Mouse (Mus musculus) heart, postnatal 36 days (tissue): ENCODE data around the gene Cacfd1. TPM values are rescaled to one million over a fixed set of nuclear protein-coding genes. Genes with fewer than 3 reads are reported as not detected.

Experiments used
- DNase-seq, 2 experiments: peaks; one replicate each; pipeline ENCODE4 v3.0.0; 2021 to 2022
- intact Hi-C: fragments of 180-260 bp; cut with DNase I; formaldehyde crosslinking; loops from one replicate; pipeline ENCODE4 v1.15.1; 2025
- total RNA-seq, 2 experiments: library from RNA; stranded (reverse); gene quantifications; 2 replicates each; pipeline ENCODE4 v1.2.3; 2021

The Cacfd1 gene
- total RNA-seq: 10 to 100 TPM; 41.0 to 44.2 TPM

DNA sequence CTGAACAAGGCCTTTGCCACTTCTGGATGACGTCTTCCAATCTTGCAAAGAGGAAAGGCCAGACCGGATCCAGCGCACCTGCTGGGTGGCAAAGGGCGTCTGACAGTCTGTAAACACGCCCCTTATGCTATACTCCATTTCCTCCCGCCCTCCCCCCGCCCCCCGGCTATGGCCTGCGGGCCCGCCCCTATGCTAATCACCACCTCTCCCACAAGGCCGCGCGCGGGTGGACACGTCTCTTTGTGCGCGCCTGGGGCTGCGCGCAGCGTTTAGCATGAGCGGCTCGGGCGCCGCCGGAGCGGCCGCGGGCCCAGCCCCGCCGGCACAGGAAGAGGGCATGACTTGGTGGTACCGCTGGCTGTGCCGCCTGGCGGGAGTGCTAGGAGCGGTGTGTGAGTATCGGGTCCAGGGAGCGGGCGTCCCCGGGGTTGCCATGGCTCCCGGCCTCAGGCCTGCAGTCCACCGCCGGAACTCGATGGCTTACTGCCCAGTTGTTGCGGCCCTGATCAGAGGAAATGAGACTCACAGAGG is at the start of gene Cacfd1:
TSS of gene Cacfd1 (plus strand) at position 213 of the 531 bp plus-strand sequence.
- peak; percentile 82 to 88 for DNase-seq
- intact Hi-C loops: loop anchor here (5.0 kb wide), 2 partner anchors 42 to 77 kb away; partner anchors contain the start of genes Stkld1 and Surf4

DNA sequence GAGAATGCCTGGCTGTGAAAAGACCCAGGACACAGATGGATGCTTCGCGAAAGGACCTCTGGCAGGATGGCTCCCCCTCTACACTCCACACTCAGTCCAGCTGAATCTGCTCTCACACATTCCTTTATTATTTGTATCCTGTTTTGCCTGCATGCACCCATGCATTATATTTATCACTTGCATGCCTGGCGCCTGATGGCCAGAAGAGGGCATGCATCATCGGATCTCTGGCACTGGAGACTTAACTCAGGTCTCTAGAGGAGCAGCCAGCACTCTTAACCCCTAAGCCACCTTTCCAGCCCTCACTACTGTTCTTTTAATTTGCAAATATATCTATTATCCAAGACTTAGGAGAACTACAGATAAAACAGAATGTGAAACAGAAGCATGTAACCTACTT is 49.0 kb upstream of the Cacfd1 start:
- DNase-seq: no peak
- intact Hi-C loops: no loop called here

DNA sequence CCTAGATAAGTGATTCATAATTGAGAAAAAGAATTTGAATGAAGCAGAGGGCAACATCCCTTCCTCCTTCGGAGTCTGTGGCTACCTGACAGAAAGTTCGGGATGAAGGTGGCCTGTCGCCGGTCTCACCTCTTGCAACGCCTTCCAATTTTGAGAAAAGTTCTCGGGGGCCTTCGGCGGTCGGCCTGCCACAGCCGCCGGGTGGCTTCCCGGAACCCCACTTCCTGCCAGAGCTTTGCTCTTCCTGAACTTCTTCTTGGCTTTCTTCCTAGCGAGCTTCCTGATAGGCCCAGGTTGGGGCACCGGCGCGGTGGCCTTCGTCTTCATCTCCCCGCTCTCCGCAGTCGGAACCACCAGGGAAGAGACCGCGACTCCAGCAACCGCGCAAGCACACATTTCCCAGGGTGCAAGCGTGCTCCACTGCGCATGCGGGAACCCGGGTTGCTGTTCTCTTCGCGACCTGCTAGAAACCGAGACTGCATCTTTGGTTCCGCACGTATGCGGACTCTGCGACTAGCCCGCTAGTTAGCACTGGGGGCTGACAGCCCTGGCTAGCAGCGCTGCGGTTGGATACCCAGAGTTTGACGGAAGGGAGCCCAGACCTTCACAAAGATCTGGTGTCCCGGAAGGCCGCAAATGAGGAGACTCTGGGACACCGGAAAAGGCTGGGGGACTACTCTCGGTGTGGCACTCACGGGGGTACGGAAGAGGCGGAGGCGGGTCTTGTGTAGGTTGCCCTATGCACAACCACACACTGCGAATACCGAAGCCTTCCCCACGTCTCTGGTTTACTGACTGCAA is 45.6 kb upstream of the Cacfd1 start, which contains the start of gene Rexo4:
TSS of gene Rexo4 (minus strand) at position 464 of the 801 bp plus-strand sequence.
- intact Hi-C loops: loop anchor here (2.0 kb wide), 2 partner anchors 29 to 61 kb away; partner anchors contain the start of genes Stkld1 and Surf6

DNA sequence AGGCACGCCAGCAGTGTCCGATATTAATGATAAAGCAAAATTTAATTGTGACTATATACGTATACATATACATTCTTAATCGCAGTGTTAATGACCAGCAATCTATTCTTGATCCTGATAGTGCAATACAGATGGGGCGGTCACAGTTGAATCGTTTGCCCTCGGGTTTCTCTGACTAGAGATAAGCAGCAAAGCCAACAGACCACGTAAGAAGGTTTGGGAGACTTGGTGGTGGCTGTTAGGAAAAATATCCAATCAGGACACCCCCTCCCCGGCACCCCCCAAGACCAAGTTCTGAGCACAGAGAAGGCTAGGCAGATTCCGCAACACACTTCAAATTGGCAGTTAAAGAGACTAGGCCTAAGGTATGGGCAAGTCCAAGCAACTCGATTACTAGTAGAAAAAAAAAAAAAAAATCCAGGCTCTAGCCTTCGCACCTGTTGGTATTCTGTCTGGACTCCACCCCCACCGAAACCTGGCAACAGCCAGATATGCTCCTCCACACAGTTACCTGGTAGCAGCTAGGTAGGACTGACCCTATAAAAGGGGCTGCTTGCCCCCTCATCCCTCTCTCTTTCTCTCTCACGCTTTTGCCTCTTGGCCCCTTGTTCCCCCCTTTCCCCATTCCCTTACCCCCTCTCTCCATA is 44.9 kb upstream of the Cacfd1 start:
- intact Hi-C loops: loop anchor here (2.0 to 5.0 kb wide), 2 partner anchors 42 to 62 kb away; partner anchors contain the start of genes Cacfd1 and Surf6
- DNase-seq: no peak

More for the DNA sequence above, 45.6 kb upstream of the Cacfd1 start, which contains the start of gene Rexo4:
- peak; percentile 92 to 97 for DNase-seq

DNA sequence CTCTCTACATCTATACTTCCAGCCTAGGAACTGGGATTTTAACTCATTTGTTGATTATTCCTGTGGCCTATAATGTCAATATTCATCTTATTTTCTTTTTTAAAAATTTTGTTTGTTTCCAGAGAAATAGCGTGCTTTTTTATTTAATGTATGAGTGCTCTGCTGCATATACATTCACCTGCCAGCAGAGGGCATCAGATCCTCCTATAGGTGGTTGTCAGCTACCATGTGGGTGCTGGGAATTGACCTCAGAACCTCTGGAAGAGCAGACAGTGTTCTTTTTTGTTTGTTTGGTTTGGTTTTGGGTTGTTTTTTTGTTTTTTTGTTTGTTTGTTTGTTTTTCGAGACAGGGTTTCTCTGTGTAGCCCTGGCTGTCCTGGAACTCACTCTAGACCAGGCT is 42.5 kb upstream of the Cacfd1 start:
- intact Hi-C loops: loop anchor here (5.0 kb wide), 1 partner anchor 40 kb away; the partner anchor contains the start of gene Cacfd1
- no peak for DNase-seq

DNA sequence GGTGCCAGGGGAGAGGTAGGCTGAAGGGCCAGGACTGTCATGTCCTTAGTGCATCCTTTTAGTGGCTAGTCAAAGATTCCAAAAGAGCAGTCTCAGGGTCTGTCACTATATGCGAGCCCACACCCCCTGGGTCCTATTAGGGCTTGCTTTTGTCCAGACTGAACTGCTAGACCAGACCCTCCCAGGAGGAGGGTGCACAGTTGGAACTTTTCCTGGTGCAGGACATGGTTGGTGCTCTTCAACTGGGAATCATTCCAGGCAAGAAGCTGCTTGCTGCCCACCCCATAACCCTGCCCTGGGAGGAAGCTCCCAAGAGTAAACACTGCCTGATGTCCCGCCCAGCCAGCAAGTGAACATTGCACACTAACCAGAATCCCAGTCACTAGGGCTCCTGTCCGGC is 36.6 kb upstream of the Cacfd1 start, which contains the start of gene Adamts13:
TSS of gene Adamts13 (plus strand) at position 301 of the 400 bp plus-strand sequence.
- intact Hi-C loops: no loop called here
- no peak for DNase-seq

DNA sequence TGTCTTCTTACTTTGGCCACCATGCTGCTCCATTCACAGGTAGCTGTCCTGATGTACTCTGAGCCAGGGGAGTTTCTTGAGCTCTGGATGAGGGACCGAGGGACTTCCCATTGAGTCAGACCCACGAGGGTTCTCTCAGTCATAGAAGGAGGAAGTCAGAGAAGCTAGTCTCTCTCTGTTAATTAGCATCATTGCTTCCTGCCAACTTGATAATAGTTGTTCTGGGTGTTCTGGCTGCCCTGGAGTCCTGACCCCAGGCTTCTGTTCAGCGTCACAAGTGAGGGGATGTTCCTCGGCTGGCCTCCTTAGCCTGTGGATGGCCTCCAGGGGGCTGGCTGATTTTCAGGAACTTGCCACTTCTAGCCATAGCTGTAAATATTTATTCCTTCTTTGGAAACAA is 35.8 kb upstream of the Cacfd1 start:
- no peak for DNase-seq
- intact Hi-C loops: no loop called here

DNA sequence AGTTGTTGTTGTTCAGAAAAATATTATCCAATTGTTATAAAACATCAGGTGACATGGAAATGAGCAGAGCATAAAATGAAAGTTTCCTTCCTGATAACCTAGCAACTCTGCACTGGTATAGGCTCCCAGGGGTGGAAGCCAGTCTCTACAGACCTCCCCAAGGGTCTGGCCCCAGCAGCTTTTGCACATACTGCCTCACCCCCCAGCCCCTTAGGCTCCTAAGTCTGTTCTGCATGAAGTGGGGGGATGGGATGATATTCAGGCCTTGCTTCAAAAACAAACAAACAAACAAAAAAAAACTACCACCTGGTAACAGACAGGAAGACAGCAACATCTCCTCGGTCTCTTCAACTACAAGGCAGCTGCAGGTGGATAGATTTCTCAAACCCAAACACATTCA is 29.4 kb upstream of the Cacfd1 start:
- DNase-seq: no peak
- intact Hi-C loops: no loop called here

DNA sequence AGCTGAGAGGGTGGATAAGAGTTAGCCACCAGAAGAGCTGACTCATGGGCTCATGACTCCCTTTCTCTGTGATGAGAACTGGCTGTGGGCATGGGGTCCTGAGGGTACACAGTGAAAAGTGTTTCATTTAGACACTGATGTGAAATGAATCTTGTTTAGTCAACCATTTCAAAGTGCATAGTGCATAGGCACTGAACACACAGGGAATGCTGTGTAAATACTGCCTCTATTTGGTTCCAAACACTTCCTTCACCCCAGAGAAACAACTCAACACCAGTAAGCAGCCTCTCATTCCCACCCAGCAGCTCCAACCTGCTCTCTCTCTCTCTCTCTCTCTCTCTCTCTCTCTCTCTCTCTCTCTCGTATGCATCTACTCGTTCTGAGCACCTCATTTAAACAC is 25.5 kb upstream of the Cacfd1 start:
- intact Hi-C loops: no loop called here
- DNase-seq: no peak

DNA sequence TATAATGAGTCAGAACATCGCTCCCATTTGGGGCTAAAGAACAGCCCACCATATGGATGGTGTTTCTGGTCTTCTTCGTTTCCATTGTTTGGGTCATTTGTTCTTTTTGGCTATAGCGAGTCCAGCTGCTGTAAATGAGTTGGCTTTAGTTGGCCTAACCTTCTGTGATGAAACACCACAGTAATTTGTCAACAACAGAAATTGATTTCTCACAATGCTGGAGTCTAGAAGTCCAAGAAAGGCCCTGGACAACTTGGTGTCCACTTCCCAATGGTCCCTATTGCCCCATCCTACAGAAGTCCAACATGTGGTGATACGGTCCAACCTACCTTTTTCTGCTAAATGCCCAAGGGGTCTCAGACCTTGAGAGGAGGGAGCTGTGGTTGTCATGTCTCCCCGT is 25.1 kb upstream of the Cacfd1 start:
- intact Hi-C loops: no loop called here
- no peak for DNase-seq

DNA sequence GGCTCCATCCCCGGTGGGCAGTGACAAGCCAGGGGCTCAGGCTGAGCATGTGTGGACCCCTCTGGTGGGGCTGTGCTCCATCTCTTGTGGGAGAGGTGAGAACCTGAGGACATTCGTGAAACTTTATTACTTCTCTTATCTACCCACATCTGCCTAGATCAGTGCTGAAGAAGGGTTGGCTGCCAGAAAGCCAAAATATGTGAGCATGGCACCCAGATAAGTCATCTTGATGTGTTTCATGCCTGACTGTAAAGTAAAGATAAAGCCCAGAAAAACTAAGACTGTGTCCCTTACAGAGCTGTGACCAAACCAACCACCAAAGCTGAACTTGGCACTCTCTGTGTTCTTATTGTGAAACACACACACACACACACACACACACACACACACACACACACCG is 15.8 kb upstream of the Cacfd1 start:
- intact Hi-C loops: no loop called here
- no peak for DNase-seq

DNA sequence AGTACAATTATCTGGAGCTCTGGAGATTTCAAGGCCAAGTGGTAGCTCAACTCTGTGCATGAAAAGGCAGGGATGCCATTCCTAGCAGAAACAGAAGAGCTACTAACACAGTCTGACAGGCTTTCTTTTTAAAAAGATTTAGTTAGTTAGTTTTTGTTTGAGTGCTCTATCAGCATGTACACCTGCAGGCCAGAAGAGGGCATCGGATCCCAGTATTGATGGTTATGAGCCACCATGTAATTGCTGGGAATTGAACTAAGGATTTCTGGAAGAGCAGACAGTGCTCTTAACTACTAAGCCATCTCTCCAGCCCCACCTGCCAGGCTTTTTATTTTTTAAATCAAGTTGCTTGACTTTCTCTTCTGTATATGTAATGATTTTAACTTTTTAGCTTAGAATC is 12.2 kb upstream of the Cacfd1 start:
- no peak for DNase-seq
- intact Hi-C loops: no loop called here

DNA sequence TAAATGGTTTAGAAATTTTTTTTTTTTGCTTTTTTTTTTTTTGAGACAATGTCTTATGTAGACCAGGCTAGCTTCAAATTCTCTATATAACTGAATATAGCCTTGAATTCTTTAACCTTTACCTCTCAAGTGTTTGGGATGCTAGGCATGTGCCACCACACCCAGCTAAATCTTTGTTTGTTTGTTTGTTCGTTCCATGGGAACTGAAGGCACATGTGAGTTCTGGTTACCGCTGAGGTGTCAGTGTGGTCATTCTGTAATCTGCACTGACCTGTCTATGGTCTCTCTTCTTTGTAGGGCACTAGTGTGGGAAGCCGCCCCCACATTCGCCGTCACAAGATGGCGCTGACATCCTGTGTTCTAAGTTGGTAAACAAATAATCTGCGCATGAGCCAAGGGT is 11.7 kb upstream of the Cacfd1 start:
- no peak for DNase-seq
- intact Hi-C loops: no loop called here

DNA sequence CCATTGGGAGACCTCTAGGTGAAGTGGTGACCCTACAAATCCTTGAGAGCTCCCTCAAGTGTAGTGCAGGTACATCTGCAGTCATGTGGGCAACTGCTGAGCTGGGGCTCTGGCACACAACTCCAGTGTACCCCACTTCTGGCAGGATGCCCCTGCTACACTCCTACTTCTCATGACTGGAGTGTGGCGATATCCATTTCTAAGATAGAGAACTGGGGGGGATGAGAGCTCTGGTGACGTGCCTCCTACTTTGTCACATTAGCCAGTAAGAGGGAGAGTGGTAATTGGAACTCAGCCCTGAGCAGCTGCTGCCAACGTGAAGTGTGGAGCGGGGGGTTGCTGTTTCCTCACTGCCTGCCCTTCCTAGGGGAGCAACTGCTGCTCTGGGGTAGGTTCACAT is 3.5 kb upstream of the Cacfd1 start:
- no peak for DNase-seq
- intact Hi-C loops: loop anchor here (5.0 kb wide), 1 partner anchor 39 kb away; no protein-coding TSS in a partner anchor

DNA sequence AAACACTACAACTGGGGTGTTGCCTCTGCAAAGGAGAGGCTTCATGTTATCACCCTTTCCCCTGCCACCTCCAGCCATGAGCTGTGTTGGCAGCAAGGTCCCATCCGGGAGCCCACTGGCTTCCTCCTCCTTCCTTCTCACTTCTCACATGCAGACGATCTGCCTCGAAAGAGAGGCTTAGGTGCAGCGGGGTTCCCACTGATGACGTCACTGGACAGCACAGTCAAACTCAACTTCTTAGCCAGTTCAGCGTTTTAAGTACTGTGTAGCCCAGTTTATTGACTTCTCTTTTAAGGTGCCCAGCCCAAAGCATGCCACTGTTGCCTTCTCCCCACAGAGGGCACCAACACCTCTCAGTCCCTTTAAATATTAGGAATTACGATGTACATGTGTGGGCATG is 2.0 kb upstream of the Cacfd1 start:
- intact Hi-C loops: loop anchor here (5.0 kb wide), 1 partner anchor 40 kb away; no protein-coding TSS in a partner anchor
- no peak for DNase-seq

DNA sequence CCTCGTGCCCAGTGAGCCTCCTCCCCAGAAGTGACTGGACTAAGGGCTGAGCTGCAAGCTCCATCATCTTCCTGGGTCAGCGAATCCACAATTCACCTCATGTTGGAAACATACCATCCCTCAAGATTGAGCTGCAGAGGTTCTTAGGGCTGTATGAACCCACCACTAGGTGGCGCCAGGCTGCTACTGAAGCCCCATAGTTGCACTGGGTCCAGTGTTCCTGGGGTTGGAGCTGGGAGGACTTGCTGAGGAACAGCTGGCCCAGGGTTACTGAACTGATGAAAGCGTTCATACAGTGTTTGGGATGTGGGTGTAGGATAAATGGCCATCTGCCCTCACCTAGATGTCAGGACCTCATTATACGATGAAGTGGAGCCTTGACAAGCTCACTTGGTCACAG is 8.1 kb downstream of the Cacfd1 start:
- peak; percentile 75 to 81 for DNase-seq
- intact Hi-C loops: loop anchor here (1.0 kb wide), 1 partner anchor 20 kb away; no protein-coding TSS in a partner anchor

DNA sequence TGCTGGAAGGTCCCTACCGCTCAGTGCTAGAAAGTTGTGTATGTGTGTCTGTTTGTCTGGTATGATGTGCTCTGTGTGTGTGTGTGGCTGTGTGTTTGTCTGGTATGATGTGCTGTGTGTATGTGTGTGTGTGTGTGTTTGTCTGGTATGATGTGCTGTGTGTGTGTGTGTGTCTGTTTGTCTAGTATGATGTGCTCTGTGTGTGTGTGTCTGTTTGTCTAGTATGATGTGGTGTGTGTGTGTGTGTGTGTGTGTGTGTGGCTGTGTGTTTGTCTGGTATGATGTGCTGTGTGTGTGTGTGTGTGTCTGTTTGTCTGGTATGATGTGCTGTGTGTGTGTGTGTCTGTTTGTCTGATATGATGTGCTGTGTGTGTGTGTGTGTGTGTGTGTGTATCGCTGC is 9.8 kb downstream of the Cacfd1 start:
- intact Hi-C loops: no loop called here

DNA sequence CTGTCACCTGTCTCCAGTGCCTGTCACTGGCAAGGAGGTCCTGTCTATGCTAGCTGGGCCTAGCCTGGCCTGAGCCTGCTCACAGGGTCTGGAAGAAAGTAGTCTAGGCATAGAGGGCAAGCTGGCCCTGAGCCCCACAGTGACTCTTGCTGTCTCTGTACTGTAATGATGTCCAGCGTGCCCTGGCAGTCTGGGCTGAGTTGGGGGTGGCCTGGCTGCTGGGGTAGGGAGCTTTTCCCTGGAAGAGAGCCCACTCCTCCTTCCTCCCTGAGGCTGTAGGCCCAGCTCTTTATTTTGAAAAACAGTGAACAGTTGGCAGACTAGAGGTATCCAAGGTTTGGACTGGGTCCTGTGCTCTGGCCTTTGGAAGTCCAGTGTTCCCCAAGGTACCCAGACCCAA is 11.4 kb downstream of the Cacfd1 start:
- DNase-seq: no peak
- intact Hi-C loops: no loop called here

More for the DNA sequence above, 9.8 kb downstream of the Cacfd1 start:
- DNase-seq: no peak

DNA sequence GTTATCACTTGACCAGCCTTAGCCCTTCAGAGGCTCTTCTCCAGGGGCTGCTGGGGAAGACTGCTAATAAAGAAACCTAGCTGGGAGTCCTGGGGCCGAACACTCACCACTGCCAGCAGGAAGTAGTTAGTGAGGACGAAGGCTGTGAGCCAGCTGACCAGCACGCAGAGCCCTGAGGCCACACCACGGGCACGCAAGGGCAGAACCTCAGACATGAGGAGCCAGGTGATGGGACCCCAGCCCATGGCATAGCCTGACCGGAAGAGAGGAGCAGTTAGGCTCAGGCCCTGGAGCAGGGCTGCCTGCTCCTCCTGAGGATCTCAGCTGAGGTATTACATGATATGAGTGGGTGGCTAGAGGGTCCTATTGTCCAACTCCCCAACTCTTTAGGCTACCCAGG is 12.9 kb downstream of the Cacfd1 start:
- intact Hi-C loops: no loop called here
- no peak for DNase-seq

DNA sequence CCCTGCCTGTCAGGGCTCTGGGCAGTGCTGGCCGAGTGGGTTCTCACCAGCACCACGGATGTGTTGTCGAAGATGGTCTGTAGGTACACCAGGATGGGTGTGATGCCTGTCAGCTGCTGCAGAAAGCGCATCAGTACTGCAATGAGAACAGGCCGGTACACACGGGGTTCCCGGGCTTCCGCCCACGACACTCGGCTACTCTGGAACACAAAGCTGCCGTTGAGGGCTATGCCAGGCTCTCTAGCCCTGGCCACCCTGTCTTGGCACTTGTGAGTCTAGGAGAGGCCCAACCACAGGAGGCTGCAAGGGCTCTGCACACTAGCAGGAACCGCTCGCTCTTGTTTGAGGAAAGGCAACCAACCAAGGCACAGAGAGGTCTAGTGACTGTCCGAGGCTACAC is 14.4 kb downstream of the Cacfd1 start:
- intact Hi-C loops: no loop called here

DNA sequence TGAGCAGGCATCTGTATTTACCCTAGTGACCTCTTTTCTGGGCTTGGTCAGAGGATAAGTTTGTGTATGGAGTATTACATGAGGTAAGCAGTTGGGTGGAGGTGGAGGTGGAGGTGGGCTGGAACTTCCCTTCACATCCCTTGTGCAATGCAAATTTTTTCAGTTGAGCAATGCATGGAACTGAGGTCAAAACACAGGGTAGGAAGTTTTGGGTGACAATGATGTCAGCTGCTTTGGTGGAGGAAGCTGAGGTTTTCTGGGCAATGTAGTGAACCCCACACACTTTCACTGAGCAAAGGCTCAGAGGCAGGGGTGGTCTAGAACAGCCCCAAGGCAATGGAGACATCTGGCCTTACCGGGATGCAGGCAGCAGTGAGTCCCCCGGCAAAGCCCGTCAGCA is 15.8 kb downstream of the Cacfd1 start:
- DNase-seq: no peak
- intact Hi-C loops: no loop called here

More for the DNA sequence above, 14.4 kb downstream of the Cacfd1 start:
- DNase-seq: no peak
